Mouse (Mus musculus): ENCODE measurements at regions not wholly inside any gene's neighbourhood (a gene's known extent, or its start where the extent isn't known, plus 50 kb on each side); places are given as distances from the start of the nearest gene placed in this dataset.

DNA sequence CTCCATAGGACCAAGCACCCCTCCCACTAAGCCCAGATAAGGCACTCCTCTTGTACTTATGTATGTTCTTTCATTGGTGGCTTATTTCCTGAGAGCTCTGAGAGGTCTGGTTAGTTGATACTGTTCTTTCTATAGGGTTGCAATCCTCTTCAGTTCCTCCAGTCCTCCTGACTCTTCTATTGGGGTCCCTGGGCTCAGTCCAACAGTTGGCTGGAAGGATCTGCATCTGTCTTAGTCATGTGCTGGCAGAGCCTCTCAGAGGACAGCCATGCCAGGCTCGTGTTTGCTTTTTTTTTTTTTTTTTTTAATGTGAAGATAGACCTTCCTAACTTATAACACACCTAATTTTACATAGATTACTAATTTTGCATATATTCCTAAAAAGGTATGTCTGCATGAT lies 180.5 kb downstream of the Cd109 start:
- TF ChIP-seq CTCF (IDR thresholded peaks at IDR 0.05; ENCODE audit: low read depth) (no peak), EP300 (IDR thresholded peaks at IDR 0.05; ENCODE audit: low read depth) (no peak)
